Mouse (Mus musculus) macrophage (primary cell): Measurements from ENCODE around the gene Dpysl5. TPM values are rescaled to one million over a fixed set of nuclear protein-coding genes. Genes with fewer than 3 reads are reported as not detected.
"Not testable (repeated sequence)": the region's sequence is repeated elsewhere in the genome, so short reads cannot be mapped to it uniquely, and the experiment has no call there.

Source experiments
- H3K27ac ChIP-seq: fragments of 350-480 bp; formaldehyde crosslinking; 2 replicates; pipeline ENCODE4 v1.9.0; 2021
- H3K36me3 ChIP-seq: fragments of 350-480 bp; formaldehyde crosslinking; 2 replicates; pipeline ENCODE4 v1.9.0; 2021; ENCODE audit errors: inconsistent target
- H3K4me3 ChIP-seq: fragments of 350-480 bp; formaldehyde crosslinking; 2 replicates; pipeline ENCODE4 v1.9.0; 2021; ENCODE audit errors: inconsistent target
- H3K79me2 ChIP-seq: fragments of 350-480 bp; formaldehyde crosslinking; 2 replicates; pipeline ENCODE4 v1.9.0; 2021; ENCODE audit errors: inconsistent target
- WGBS: methylation state at CpG from one replicate; pipeline ENCODE4 v1.1.7; 2026; ENCODE audit warnings: inconsistent platforms; ENCODE audit not compliant: missing documents; 5-methylcytosine and 5-hydroxymethylcytosine counted together
- polyA plus RNA-seq: library from polyadenylated mRNA; stranded (reverse); fragments of 250-400 nt; gene quantifications from 3 replicates; pipeline ENCODE4 v1.2.4, GENCODE M21; 2018; ENCODE audit warnings: inconsistent platforms

Gene Dpysl5
- polyA plus RNA-seq, 1 experiment from 2014 or later = not detected

DNA sequence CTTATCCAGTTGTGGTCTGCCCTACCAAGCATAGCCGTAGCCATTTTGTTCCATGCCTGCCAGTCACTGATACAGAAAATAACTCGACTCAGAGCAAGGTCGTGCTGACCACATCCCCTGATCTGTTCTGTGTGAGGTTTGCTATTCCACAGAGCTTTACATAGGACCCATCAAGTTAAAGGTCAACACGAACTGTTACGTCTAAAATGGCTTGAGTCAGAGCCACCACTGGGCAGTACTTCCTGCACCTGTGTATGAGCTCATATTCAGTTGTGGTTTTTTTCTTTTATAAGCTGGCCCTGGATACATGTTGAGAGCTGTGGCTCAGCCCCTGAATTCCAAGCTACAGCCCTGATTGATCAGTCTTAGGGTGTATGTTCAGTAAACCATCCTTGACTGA is 31.8 kb upstream of the Dpysl5 start:
- H3K4me3 ChIP-seq = no peak overlapping the region
- no peak overlapping the region for H3K27ac ChIP-seq
- no peaks in the 10 kb centered on the region for H3K79me2 ChIP-seq
- 68% methylated on average over 5 of the region's 5 CpGs for WGBS
- H3K36me3 ChIP-seq = peaks cover 10% of the 10 kb centered on the region

DNA sequence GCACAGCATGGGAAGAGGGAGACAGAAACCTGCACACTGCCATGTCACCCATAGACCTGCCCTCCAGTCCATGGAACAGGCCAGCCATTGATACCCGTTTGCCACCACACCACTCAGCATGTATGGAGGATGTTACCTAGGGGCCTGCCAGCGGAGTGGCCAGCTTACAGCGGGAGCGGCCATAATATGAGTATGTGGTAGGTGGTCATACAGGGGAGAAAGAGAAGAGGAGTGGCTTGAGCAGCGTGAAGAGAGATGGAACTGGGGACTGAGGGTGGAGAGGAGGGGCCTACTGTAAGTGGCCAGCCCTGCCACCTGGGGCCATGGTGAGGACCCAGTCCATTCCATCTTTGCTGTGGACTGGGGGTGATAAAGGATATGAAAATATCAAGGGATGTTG is 29.4 kb upstream of the Dpysl5 start:
- no peaks in the 10 kb centered on the region for H3K79me2 ChIP-seq
- WGBS = 94% methylated on average over 5 of the region's 5 CpGs
- no peaks in the 10 kb centered on the region for H3K36me3 ChIP-seq
- H3K27ac ChIP-seq = no peak overlapping the region
- no peak overlapping the region for H3K4me3 ChIP-seq

DNA sequence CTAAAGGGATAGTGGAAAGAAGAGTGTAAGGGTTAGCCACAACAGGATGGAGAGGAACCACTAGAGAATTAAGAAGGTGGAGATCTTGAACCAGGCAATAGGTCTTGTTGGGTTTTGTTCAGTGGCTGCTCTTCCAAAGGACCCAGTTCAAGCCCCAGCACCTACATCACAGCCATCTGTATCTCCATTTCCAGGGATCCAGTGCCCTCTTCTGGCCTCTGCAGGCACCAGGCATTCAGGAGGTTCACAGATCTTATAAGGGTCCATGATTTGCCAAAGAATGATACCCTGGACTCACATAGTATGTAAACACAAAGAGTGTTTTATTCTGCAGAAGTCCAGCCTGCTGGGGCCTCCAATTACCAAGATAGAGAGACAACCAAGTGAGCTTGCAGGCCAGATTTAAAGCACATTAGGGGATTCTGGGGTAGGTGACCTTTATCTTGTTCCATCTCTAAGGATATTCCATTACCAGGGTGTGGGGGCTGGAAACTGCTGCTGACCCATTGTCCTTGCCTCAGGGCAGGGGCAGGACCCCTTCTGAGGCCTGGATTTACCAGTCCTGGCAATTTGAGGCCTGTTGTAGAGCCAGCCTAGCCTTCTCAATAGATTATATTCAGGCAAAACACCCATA is 28.3 kb upstream of the Dpysl5 start:
- Histone ChIP-seq H3K36me3 (no peaks in the 10 kb centered on the region), H3K79me2 (no peaks in the 10 kb centered on the region), H3K4me3 (no peak overlapping the region), H3K27ac (no peak overlapping the region)

DNA sequence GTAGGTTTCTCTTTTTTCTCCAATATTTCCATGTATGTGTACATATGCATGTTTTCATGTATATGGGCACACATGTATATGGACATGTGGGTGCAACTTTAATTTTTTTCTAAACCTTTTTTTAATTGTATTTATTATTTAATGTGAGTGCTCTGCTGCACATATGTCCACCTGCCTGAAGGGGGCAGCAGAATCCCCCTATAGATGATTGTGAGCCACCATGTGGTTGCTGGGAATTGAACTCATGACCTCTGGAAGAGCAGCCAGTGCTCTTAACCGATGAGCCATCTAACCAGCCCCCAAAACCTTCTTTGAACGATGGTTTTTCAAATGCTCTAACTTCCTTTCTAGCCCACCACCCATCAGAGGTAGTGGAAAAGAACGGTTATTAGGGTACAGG is 27.4 kb upstream of the Dpysl5 start:
- H3K4me3 ChIP-seq = no peak overlapping the region
- no peak overlapping the region for H3K27ac ChIP-seq
- no peaks in the 10 kb centered on the region for H3K36me3 ChIP-seq
- H3K79me2 ChIP-seq = no peaks in the 10 kb centered on the region
- WGBS = 83% methylated on average over 3 of the region's 3 CpGs

DNA sequence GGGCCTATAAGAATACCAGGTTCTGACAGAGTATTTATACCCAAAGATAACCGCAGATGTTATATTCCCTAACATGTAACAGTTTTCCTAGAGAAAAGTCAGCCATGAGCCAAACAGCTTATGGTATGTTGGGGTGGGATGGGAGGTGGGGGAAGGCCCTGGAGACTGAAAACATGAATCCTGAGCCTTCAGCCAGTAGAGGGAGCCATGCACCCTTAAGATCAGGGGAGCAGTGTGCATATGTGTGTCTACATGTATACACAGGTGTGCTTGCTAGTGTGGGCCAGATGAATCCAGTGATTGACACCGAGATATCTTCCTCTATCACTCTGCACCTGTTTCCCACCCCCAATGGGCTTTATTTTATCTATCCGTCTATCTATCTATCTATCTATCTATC is 24.6 kb upstream of the Dpysl5 start:
- no peak overlapping the region for H3K4me3 ChIP-seq
- H3K36me3 ChIP-seq = no peaks in the 10 kb centered on the region
- WGBS = 58% methylated on average over 3 of the region's 3 CpGs
- no peak overlapping the region for H3K27ac ChIP-seq
- no peaks in the 10 kb centered on the region for H3K79me2 ChIP-seq

DNA sequence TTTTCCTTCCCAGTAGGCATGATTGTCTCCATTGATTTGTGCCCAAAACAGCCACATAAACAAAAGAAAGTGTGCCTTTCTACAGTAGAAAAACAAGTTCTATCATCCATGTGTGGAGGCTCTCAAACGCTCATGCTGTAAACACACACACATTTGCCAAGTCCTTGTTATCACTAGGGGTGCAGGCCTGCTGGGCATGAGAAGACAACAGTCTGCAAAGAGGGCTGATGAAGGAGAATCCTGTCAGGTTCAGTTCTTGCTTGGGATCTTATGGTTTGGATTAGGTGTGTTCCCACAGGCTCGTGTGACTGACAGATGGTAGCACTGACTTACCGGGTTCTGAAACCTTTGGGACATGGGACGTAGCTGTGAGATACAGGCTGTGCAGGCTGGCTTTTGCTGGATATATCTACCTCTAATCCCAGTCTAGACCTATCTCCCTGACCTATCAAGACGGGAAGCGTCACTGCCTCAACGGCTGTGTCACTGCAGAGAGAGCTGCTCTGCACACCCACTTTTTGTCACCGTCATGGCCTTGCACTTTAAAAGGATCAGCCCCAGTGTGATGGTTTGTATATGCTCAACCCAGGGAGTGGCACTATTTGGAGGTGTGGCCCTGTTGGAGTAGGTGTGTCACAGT is 10.9 kb upstream of the Dpysl5 start:
- no peaks in the 10 kb centered on the region for H3K79me2 ChIP-seq
- no peak overlapping the region for H3K27ac ChIP-seq
- no peaks in the 10 kb centered on the region for H3K36me3 ChIP-seq
- 81% methylated on average over 8 of the region's 8 CpGs for WGBS
- no peak overlapping the region for H3K4me3 ChIP-seq

DNA sequence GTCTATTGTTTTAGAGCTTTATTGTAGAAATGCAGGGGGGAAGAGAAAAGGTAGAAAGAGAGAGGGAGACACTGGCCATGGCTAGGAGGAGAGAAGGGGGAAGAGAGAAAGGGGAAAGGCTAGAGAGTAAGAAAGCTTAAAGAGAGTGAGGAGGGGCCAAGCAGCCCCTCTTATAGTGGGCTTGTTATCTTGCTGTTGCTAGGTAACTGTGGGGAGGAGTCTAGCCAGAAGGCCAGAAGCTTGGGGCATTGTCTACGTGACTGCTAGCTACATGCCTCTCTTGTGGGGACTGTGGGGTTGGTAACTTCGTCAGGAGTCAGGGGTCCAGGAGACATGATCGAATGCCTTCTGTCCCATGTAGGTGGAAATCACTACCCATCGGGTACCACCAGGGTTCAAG is 10.0 kb upstream of the Dpysl5 start:
- not testable (repeated sequence) for H3K4me3 ChIP-seq, H3K36me3 ChIP-seq, H3K79me2 ChIP-seq, H3K27ac ChIP-seq
- WGBS = 82% methylated on average over 4 of the region's 4 CpGs

DNA sequence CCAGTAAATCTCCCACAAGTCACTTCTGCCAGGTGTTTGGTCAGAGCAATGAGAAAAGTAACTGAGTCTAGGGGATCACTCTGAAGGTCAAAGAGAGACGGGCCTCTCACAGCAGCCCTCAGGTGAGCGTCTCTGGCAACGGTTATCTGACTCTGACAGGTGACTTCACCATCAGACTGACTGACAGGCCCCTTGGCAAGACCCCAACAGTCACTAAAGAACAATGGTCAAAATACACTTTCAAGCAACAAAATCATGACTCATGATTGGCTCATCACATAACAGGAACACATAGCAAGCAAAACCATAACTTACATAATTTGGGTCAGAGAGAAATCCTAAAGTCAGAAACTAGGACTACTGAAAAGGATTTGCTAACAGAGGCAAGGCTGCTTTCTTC is 9.5 kb upstream of the Dpysl5 start:
- no peaks in the 10 kb centered on the region for H3K36me3 ChIP-seq
- WGBS = 86% methylated on average over 3 of the region's 3 CpGs
- H3K79me2 ChIP-seq = no peaks in the 10 kb centered on the region
- no peak overlapping the region for H3K4me3 ChIP-seq
- no peak overlapping the region for H3K27ac ChIP-seq

DNA sequence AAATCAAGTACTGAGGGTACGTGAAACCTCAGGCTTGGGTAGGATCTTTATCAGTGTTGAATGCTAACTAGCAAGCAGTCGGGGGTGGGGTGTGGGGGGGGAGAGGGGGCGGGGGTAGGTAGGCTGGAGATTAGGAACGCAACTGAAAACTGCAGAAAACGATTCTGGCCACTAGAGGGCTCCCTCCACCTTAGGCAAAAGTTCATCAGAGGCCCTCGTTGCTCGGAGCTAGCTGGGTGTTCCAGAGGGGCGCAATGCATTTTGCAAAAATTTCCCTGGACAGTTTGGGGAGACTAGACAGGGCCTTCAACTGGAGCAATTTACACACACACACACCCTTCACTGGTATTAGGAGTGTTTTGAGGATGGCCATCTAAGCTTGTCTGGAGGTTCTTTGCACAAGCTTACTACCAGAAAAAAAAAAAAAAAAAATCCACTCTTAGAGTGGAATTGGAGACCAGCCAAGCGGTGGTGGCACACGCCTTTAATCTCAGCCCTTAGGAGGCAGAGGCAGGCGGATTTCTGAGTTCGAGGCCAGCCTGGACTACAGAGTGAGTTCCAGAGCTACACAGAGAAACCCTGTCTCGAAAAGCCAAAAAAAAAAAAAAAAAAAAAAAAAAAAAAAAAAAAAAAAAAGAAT is 1.5 kb upstream of the Dpysl5 start:
- no peak overlapping the region for H3K4me3 ChIP-seq
- H3K36me3 ChIP-seq = no peaks in the 10 kb centered on the region
- no peak overlapping the region for H3K27ac ChIP-seq
- H3K79me2 ChIP-seq = no peaks in the 10 kb centered on the region
- WGBS = 6% methylated on average over 12 of the region's 13 CpGs

DNA sequence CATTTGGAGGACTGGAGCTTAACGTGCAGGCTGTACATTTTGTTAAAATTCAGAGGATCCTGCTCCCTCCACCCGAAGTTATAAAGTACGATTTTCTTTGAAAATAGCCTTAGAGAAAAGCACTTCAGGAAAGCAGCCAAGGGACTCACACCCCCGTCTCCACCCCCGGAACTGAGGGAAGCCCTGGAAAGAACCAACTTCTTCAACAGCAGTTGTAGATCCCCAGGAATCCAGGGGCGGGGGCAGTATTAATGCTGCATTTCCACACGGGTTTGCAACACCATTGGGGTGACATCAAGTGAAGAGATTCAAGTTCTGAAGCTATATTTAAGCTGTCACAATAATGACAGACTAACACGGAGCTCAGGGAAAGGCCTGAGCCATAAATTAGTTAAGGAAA is 878 bp upstream of the Dpysl5 start:
- Histone ChIP-seq H3K79me2 (no peaks in the 10 kb centered on the region), H3K4me3 (no peak overlapping the region), H3K27ac (no peak overlapping the region), H3K36me3 (no peaks in the 10 kb centered on the region)
- whole genome bisulfite sequencing = 23% methylated on average over 8 of the region's 8 CpGs

DNA sequence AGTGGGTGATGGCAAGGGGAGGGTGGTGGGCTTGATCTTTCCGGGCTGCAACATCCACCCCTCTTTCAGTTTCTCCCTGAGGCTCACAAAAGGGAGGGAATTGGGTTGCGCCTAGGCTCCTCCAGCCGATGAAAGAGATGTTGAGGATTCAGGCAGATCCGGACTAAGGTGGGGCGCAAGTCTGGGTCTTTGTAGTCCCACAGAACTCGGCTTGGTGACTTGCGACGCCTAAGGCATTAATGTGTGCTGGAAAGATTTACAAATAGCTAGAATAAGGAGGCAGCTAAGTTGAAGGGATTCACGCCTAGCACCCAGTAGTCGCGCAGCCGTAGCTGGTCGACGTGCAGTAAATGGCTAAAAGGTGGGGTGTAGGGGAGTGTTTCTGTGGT is 632 bp downstream of the Dpysl5 start:
- Histone ChIP-seq H3K4me3 (no peak overlapping the region), H3K79me2 (no peaks in the 10 kb centered on the region), H3K36me3 (no peaks in the 10 kb centered on the region), H3K27ac (no peak overlapping the region)
- 3% methylated on average over 14 of the region's 14 CpGs for WGBS

DNA sequence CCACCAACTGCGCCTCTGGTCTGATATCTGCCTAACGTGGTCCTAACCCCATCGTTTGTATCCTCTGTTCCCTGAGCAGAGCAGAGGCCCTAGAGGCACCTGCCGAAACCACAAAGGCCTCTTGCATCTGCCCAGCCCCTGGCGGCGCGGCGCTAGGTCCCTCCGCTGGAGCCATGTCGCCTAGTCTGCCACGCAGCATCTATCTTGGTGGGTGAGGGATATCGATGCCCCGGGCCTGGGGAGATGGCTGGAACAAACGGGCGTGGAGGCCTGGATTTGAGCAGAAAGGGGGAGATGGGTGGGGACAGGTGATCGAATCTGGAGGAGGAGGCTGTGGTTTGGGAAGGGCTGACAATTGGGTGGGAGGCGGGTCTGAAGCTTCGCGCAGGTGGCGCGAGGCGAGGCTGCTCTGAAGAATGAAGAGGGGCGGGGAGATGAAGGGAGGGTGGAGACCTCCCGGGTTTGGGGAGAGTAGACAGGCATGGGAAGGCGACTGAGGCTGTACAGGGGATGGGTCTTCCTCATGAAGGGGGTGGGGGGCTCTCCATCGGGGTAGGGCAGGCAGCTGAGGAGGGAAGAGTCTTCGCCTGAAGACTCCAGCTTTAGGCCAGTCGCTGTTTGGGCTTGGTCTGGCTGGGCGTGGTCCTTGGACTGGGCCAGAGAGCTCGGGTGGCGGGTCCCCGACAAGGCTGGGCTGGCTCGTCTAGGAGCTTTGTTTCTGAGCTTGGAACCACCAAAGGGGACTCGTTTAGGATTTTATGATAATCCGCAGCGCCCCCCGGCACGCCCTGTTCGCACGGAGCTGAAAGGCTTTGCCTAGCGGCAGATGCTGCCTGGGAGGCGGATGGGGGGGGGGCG is 1.3 kb downstream of the Dpysl5 start:
- 4% methylated on average over 37 of the region's 43 CpGs for WGBS
- no peak overlapping the region for H3K27ac ChIP-seq
- no peak overlapping the region for H3K4me3 ChIP-seq

DNA sequence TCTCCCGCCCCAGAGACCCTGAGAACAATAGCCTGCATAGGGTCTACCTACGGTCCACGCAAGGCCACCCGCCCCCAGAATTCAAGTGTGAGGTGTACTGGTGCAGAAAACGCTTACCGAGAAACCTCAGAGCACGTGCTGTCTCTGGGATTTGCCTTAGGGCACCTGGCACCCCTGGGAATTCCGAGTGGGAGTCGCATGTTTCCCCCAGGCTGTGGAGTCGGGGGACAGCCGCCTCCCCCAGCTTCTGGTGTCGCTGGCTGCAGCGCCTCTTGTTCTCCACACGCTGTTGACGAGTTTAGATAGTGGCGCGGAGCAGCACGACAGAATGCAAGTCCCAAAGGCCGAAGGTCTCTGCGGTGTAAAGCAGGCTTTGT is 1.9 kb downstream of the Dpysl5 start:
- H3K4me3 ChIP-seq = no peak overlapping the region

More for the DNA sequence above, 1.3 kb downstream of the Dpysl5 start:
- Histone ChIP-seq H3K79me2 (no peaks in the 10 kb centered on the region), H3K36me3 (no peaks in the 10 kb centered on the region)

DNA sequence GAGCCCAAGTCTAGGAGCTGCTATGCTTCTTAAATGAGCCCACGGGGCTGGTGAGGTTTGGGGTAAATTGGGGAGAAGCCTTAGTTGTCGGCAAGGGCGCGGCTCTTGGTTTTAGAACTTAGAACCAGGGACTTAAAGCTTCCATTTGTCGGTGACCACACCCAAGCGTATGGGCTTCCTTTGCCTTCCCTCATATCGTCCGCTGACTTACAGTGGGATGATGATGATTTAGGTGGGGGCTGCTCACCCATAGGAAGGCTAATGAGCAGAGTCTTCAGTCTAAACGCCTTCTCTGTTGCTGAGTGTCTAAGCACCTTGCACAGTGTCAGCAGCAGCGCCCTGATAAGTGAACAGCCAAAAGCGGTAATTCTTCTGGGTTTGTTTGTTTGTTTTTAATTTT is 2.3 kb downstream of the Dpysl5 start:
- Histone ChIP-seq H3K79me2 (no peaks in the 10 kb centered on the region), H3K4me3 (no peak overlapping the region), H3K27ac (no peak overlapping the region), H3K36me3 (no peaks in the 10 kb centered on the region)
- WGBS = 22% methylated on average over 11 of the region's 11 CpGs

More for the DNA sequence above, 1.9 kb downstream of the Dpysl5 start:
- H3K79me2 ChIP-seq = no peaks in the 10 kb centered on the region
- H3K27ac ChIP-seq = no peak overlapping the region
- 4% methylated on average over 20 of the region's 20 CpGs for WGBS
- H3K36me3 ChIP-seq = no peaks in the 10 kb centered on the region

DNA sequence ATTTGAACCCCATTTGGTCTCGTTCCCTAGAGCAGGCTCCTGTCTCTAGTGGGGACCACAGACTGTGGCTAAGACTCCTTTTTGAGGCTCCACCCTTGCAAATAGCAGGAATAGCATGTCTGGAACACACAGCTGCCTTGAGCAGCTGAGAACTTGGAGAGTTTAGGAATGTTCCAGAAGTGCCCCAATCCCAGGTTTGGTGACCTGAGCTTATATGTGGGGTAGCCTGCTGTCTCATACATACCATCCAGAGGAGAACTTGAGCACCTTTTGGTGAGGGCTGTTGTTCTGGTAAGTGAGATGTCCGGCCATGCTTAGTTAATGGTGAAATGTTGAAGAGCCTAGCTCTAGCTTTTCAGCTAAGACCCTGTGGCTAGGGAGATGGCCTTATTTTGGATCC is 4.9 kb downstream of the Dpysl5 start:
- Histone ChIP-seq H3K27ac (no peak overlapping the region), H3K4me3 (no peak overlapping the region), H3K36me3 (no peaks in the 10 kb centered on the region), H3K79me2 (no peaks in the 10 kb centered on the region)
- 90% methylated on average over 2 of the region's 2 CpGs for WGBS
